Mouse (Mus musculus) heart, embryonic 15.5 days (tissue): ENCODE results near the gene Tigit. TPM values are rescaled to one million over a fixed set of nuclear protein-coding genes. Genes with fewer than 3 reads are reported as not detected.

ENCODE experiments used
- ATAC-seq: fragments of 200-750 bp; cut with Nextera tagmentation; replicated peaks from 2 replicates; pipeline ENCODE4 v1.8.0; 2017; ENCODE audit warnings: low read depth, moderate TSS enrichment; ENCODE audit not compliant: insufficient number of reproducible peaks, insufficient read depth, low FRiP score
- H3K27ac ChIP-seq: fragments of 300-500 bp; sonication (generic); 2 replicates; pipeline ENCODE4 v1.5.1; 2015; ENCODE audit warnings: mild to moderate bottlenecking, inconsistent platforms
- H3K27me3 ChIP-seq: fragments of 300-500 bp; sonication (generic); 2 replicates; pipeline ENCODE4 v1.6.1; 2015; ENCODE audit warnings: inconsistent platforms
- H3K36me3 ChIP-seq: fragments of 300-500 bp; sonication (generic); 2 replicates; pipeline ENCODE4 v1.6.1; 2015; ENCODE audit warnings: mild to moderate bottlenecking, inconsistent platforms
- H3K4me1 ChIP-seq: fragments of 300-500 bp; sonication (generic); replicated peaks from 2 replicates; pipeline ENCODE4 v1.6.1; 2015; ENCODE audit warnings: inconsistent platforms
- H3K4me2 ChIP-seq: fragments of 300-500 bp; sonication (generic); 2 replicates; pipeline ENCODE4 v1.6.1; 2015; ENCODE audit warnings: inconsistent platforms, mild to moderate bottlenecking, moderate library complexity
- H3K4me3 ChIP-seq: fragments of 300-500 bp; sonication (generic); 2 replicates; pipeline ENCODE4 v1.5.1; 2015; ENCODE audit warnings: mild to moderate bottlenecking, inconsistent platforms
- H3K9ac ChIP-seq: fragments of 300-500 bp; sonication (generic); 2 replicates; pipeline ENCODE4 v1.6.1; 2015; ENCODE audit warnings: mild to moderate bottlenecking, inconsistent platforms
- H3K9me3 ChIP-seq: fragments of 300-500 bp; sonication (generic); replicated peaks from 2 replicates; pipeline ENCODE4 v1.6.1; 2016; ENCODE audit warnings: inconsistent platforms
- WGBS: fragments of 180-500 bp; shearing (Covaris S2); methylation state at CpG from one replicate; pipeline ENCODE4 v1.1.7; 2015; ENCODE audit warnings: mixed read lengths; 5-methylcytosine and 5-hydroxymethylcytosine counted together
- microRNA counts: library from miRNA; unstranded; fragments of <30 nt; microRNA quantifications from one replicate; lab custom pipeline; 2016
- microRNA-seq: library from miRNA; unstranded; fragments of <30 nt; microRNA quantifications from one replicate; pipeline ENCODE4, GENCODE M21; 2016
- polyA plus RNA-seq: library from polyadenylated mRNA; unstranded; fragments of >200 nt; fragmentation: Nextera tagmentation; extraction: Ambion mirVana; gene quantifications from 2 replicates; pipeline ENCODE4 v1.2.1, GENCODE M21; 2015

Tigit gene
- polyA plus RNA-seq, 1 experiment from 2014 or later: not detected

GRCm38 (mm10) chr16:43616348-43616747 is 47.6 kb downstream of the Tigit start:
- peaks cover 8% of the 10 kb centered on the region; the same call in 1 of the 2 replicates for H3K36me3 ChIP-seq
- H3K27me3 ChIP-seq: no peaks in the 10 kb centered on the region
- no peak overlapping the region for H3K4me2 ChIP-seq
- no peaks in the 10 kb centered on the region for H3K9me3 ChIP-seq
- peaks cover 21% of the 10 kb centered on the region for H3K4me1 ChIP-seq
- WGBS: 52% methylated on average over 4 of the region's 4 CpGs
- H3K9ac ChIP-seq: no peak overlapping the region
- no peak for ATAC-seq
- H3K4me3 ChIP-seq: no peak overlapping the region
- H3K27ac ChIP-seq: peak overlapping the region; percentile 48; the same call in 1 of the 2 replicates

DNA sequence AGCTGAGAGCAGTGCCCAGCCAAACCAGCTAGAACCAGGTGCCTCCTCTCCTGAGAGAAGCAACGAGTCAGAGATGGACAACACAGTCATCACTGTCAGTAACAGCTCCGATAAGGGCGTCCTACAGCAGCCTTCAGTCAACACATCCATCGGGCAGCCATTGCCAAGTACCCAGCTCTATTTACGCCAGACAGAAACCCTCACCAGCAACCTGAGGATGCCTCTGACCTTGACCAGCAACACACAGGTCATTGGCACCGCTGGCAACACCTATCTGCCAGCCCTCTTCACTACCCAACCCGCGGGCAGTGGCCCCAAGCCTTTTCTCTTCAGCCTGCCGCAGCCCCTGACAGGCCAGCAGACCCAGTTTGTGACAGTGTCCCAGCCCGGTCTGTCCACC is 53.6 kb downstream of the Tigit start:
- ATAC-seq: peak; percentile 67
- Histone ChIP-seq H3K36me3 (peaks cover 18% of the 10 kb centered on the region; the same call in 1 of the 2 replicates), H3K27me3 (no peaks in the 10 kb centered on the region), H3K4me2 (no peak overlapping the region), H3K4me3 (no peak overlapping the region), H3K4me1 (peaks cover 11% of the 10 kb centered on the region), H3K9me3 (no peaks in the 10 kb centered on the region), H3K9ac (no peak overlapping the region), H3K27ac (peak overlapping the region; percentile 35)
- WGBS: 63% methylated on average over 10 of the region's 10 CpGs

GRCm38 (mm10) chr16:43608066-43608465 is 55.9 kb downstream of the Tigit start:
- H3K4me2 ChIP-seq: no peak overlapping the region
- H3K36me3 ChIP-seq: peaks cover 18% of the 10 kb centered on the region; the same call in 1 of the 2 replicates
- H3K9ac ChIP-seq: no peak overlapping the region
- no peaks in the 10 kb centered on the region for H3K9me3 ChIP-seq
- no peak overlapping the region for H3K4me3 ChIP-seq
- ATAC-seq: no peak
- no peak overlapping the region for H3K27ac ChIP-seq
- H3K4me1 ChIP-seq: peaks cover 9% of the 10 kb centered on the region
- no peaks in the 10 kb centered on the region for H3K27me3 ChIP-seq

DNA sequence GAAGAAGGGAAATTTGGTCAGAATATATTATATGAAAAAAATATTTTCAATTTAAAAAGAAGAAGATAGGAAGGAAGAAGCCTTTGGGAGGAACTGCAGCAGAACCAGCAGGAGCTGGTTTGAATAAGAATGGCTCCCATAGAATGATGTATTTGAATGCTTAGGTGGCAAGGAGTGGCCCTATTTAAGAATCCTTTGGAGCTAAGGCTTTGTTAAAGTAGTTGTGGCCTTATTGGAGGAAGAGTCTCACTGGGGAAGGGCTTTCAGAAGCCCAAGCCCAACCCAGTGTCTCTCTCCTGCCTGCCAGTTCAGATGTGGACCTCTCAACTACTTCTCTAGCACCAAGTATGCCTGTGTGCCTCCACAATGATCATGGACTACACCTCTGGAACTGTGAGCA is 56.9 kb downstream of the Tigit start:
- Histone ChIP-seq H3K4me3 (no peak overlapping the region), H3K9ac (no peak overlapping the region), H3K4me1 (peaks cover 9% of the 10 kb centered on the region), H3K9me3 (no peaks in the 10 kb centered on the region), H3K36me3 (peaks cover 18% of the 10 kb centered on the region; the same call in 1 of the 2 replicates), H3K27me3 (no peaks in the 10 kb centered on the region), H3K4me2 (no peak overlapping the region), H3K27ac (no peak overlapping the region)
- no peak for ATAC-seq

- no peaks in the 10 kb centered on the region for H3K27me3 ChIP-seq
- H3K9me3 ChIP-seq: no peaks in the 10 kb centered on the region
- H3K4me2 ChIP-seq: no peak overlapping the region
- no peak overlapping the region for H3K4me3 ChIP-seq
- no peak overlapping the region for H3K9ac ChIP-seq
- 38% methylated on average over 4 of the region's 4 CpGs for WGBS
- H3K36me3 ChIP-seq: peaks cover 8% of the 10 kb centered on the region; the same call in 1 of the 2 replicates
- H3K27ac ChIP-seq: no peak overlapping the region
- ATAC-seq: no peak
- peaks cover 2% of the 10 kb centered on the region for H3K4me1 ChIP-seq
Observed at GRCm38 (mm10) chr16:43604399-43605013, 59.4 kb downstream of the Tigit start.

GRCm38 (mm10) chr16:43603591-43604141 is 60.3 kb downstream of the Tigit start:
- WGBS: 34% methylated on average over 9 of the region's 9 CpGs

GRCm38 (mm10) chr16:43602573-43602972 is 61.4 kb downstream of the Tigit start:
- H3K36me3 ChIP-seq: peaks cover 5% of the 10 kb centered on the region; the same call in 1 of the 2 replicates
- no peak overlapping the region for H3K9ac ChIP-seq
- ATAC-seq: no peak
- peaks cover 2% of the 10 kb centered on the region for H3K4me1 ChIP-seq
- 78% methylated on average over 4 of the region's 4 CpGs for WGBS
- H3K4me3 ChIP-seq: no peak overlapping the region
- no peaks in the 10 kb centered on the region for H3K27me3 ChIP-seq
- H3K4me2 ChIP-seq: no peak overlapping the region
- H3K9me3 ChIP-seq: no peaks in the 10 kb centered on the region
- no peak overlapping the region for H3K27ac ChIP-seq

More at GRCm38 (mm10) chr16:43603591-43604141, 60.3 kb downstream of the Tigit start:
- H3K4me2 ChIP-seq: no peak overlapping the region
- H3K36me3 ChIP-seq: peaks cover 7% of the 10 kb centered on the region; the same call in 1 of the 2 replicates
- no peaks in the 10 kb centered on the region for H3K9me3 ChIP-seq
- ATAC-seq: no peak
- H3K27ac ChIP-seq: no peak overlapping the region
- no peak overlapping the region for H3K4me3 ChIP-seq
- H3K9ac ChIP-seq: no peak overlapping the region
- H3K27me3 ChIP-seq: no peaks in the 10 kb centered on the region
- peaks cover 2% of the 10 kb centered on the region for H3K4me1 ChIP-seq

DNA sequence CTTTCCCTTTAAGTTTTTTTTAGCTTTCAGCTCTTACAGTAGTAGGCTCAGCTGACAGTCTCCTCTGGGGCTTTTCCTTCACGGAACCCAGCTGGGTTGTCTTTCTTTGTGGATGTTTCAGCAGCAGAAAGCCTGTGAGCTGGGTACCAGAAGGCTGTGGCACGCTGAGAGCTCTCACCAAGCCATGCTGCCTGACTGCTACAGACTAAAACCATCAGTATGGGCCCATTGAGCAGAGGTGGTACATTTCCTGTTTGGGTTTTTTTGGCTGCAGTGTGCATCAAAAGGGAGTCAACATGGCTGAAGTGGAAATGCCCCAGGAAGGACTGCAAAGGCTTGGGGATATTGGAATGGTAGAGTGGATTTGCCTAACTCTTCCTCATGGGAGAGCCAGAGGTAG is 64.2 kb downstream of the Tigit start:
- Histone ChIP-seq H3K9me3 (no peaks in the 10 kb centered on the region), H3K4me3 (no peak overlapping the region), H3K4me1 (peaks cover 2% of the 10 kb centered on the region), H3K36me3 (no peaks in the 10 kb centered on the region), H3K27ac (no peak overlapping the region), H3K27me3 (no peaks in the 10 kb centered on the region), H3K4me2 (no peak overlapping the region), H3K9ac (no peak overlapping the region)
- ATAC-seq: no peak
- 88% methylated on average over 2 of the region's 2 CpGs for WGBS

MicroRNA genes within 50 kb of the gene (microRNA counts, 519-probe panel; counts per million panel counts)
- microRNA mmu-miR-568 (lab: Ali Mortazavi, UCI): not detected

Small RNAs within 50 kb of the gene (microRNA-seq; reads per million reads assigned to microRNA genes)
- gene Mir568: not detected

Other genes with a start within 250 kb of the Tigit start
- gene Drd3, start 89.9 kb upstream of the Tigit start, polyA plus RNA-seq: not detected in 2 replicates
- 9.1 and 9.8 TPM in 2 replicates for gene Ccdc191, start 225.7 kb upstream of the Tigit start, polyA plus RNA-seq